Mouse (Mus musculus) stomach, postnatal 0 days (tissue): ENCODE results near the gene Itgb8. TPM values are rescaled to one million over a fixed set of nuclear protein-coding genes. Genes with fewer than 3 reads are reported as not detected.

ENCODE experiments used
- ATAC-seq: fragments of 200-750 bp; cut with Nextera tagmentation; 2 replicates; pipeline ENCODE4 v1.8.0; 2017; ENCODE audit not compliant: low FRiP score, low TSS enrichment
- DNase-seq: peaks from one replicate; pipeline ENCODE4 v3.0.0-alpha.2; 2016; ENCODE audit warnings: low spot score
- H3K27ac ChIP-seq: fragments of 300-500 bp; sonication (generic); replicated peaks from 2 replicates; pipeline ENCODE4 v1.5.1; 2014; ENCODE audit warnings: mild to moderate bottlenecking, control low read depth
- H3K27me3 ChIP-seq: fragments of 300-500 bp; sonication (generic); 2 replicates; pipeline ENCODE4 v1.6.1; 2014; ENCODE audit warnings: low read length; ENCODE audit not compliant: control insufficient read depth, insufficient read depth
- H3K36me3 ChIP-seq: fragments of 300-500 bp; sonication (generic); 2 replicates; pipeline ENCODE4 v1.6.1; 2014; ENCODE audit warnings: low read length, mixed read lengths; ENCODE audit not compliant: control insufficient read depth, insufficient read depth
- H3K4me1 ChIP-seq: fragments of 300-500 bp; sonication (generic); replicated peaks from 2 replicates; pipeline ENCODE4 v1.6.1; 2014; ENCODE audit warnings: antibody characterized with exemption; ENCODE audit not compliant: control insufficient read depth, insufficient read depth
- H3K4me2 ChIP-seq: fragments of 300-500 bp; sonication (generic); replicated peaks from 2 replicates; pipeline ENCODE4 v1.6.1; 2014; ENCODE audit warnings: low read depth, mild to moderate bottlenecking, control low read depth, moderate library complexity
- H3K4me3 ChIP-seq: fragments of 300-500 bp; sonication (generic); 2 replicates; pipeline ENCODE4 v1.5.1; 2014; ENCODE audit warnings: low read depth, low read length, control low read depth
- H3K9ac ChIP-seq: fragments of 300-500 bp; sonication (generic); 2 replicates; pipeline ENCODE4 v1.6.1; 2014; ENCODE audit warnings: mild to moderate bottlenecking, low read length, control low read depth, mixed read lengths
- H3K9me3 ChIP-seq: fragments of 300-500 bp; sonication (generic); 2 replicates; pipeline ENCODE4 v1.6.1; 2016; ENCODE audit warnings: low read length; ENCODE audit not compliant: control insufficient read depth
- CTCF ChIP-seq: IDR thresholded peaks from 2 replicates; pipeline ENCODE4 v1.5.1; 2016; ENCODE audit warnings: antibody characterized with exemption, low read depth, mild to moderate bottlenecking, moderate library complexity
- EP300 ChIP-seq: optimal IDR thresholded peaks from 2 replicates; pipeline ENCODE3; 2016; ENCODE audit warnings: antibody characterized with exemption
- WGBS: fragments of 180-500 bp; shearing (Covaris S2); extraction: QIAGEN DNeasy Blood & Tissue Kit; methylation state at CpG from one replicate; pipeline ENCODE4 v1.1.7; 2014; 5-methylcytosine and 5-hydroxymethylcytosine counted together
- polyA plus RNA-seq: library from polyadenylated mRNA; unstranded; fragments of >200 nt; fragmentation: Nextera tagmentation; extraction: Ambion mirVana; gene quantifications from 2 replicates; pipeline ENCODE4 v1.2.1, GENCODE M21; 2015

Gene Itgb8
- polyA plus RNA-seq, 1 experiment from 2014 or later: 1.3 TPM

- no peak overlapping the region for H3K4me2 ChIP-seq
- H3K4me1 ChIP-seq: no peaks in the 10 kb centered on the region
- no peak overlapping the region for H3K27ac ChIP-seq
- H3K9ac ChIP-seq: no peak overlapping the region
- H3K36me3 ChIP-seq: no peaks in the 10 kb centered on the region
- H3K27me3 ChIP-seq: no peaks in the 10 kb centered on the region
- TF ChIP-seq CTCF (peak; percentile 30), EP300 (no peak)
- H3K4me3 ChIP-seq: no peak overlapping the region
- H3K9me3 ChIP-seq: no peaks in the 10 kb centered on the region
- DNase-seq (no peak), ATAC-seq (no peak)
Measured at GRCm38 (mm10) chr12:119230444-119230843, 8.2 kb downstream of the Itgb8 start.

- H3K4me2 ChIP-seq: no peak overlapping the region
- DNase-seq (no peak), ATAC-seq (no peak)
- no peak overlapping the region for H3K9ac ChIP-seq
- 82% methylated on average over 2 of the region's 2 CpGs for WGBS
- no peaks in the 10 kb centered on the region for H3K36me3 ChIP-seq
- no peaks in the 10 kb centered on the region for H3K9me3 ChIP-seq
- H3K27me3 ChIP-seq: no peaks in the 10 kb centered on the region
- no peak overlapping the region for H3K27ac ChIP-seq
- TF ChIP-seq EP300 (no peak), CTCF (no peak)
- H3K4me1 ChIP-seq: no peaks in the 10 kb centered on the region
- no peak overlapping the region for H3K4me3 ChIP-seq
Measured at GRCm38 (mm10) chr12:119229601-119230000, 9.0 kb downstream of the Itgb8 start.

- Histone ChIP-seq H3K27ac (no peak overlapping the region), H3K27me3 (no peaks in the 10 kb centered on the region), H3K4me2 (no peak overlapping the region), H3K9ac (no peak overlapping the region), H3K36me3 (no peaks in the 10 kb centered on the region), H3K4me3 (no peak overlapping the region), H3K4me1 (no peaks in the 10 kb centered on the region), H3K9me3 (no peaks in the 10 kb centered on the region)
- DNase-seq: no peak
- no peak for TF ChIP-seq CTCF
- TF ChIP-seq EP300: no peak
- 67% methylated on average over 1 of the region's 1 CpGs for WGBS
- ATAC-seq: peak; percentile 80; the same call in 1 of the 2 replicates
Measured at GRCm38 (mm10) chr12:119227898-119228297, 10.7 kb downstream of the Itgb8 start.

GRCm38 (mm10) chr12:119224699-119225098 is 13.9 kb downstream of the Itgb8 start:
- no peak overlapping the region for H3K9ac ChIP-seq
- no peak overlapping the region for H3K27ac ChIP-seq
- H3K4me1 ChIP-seq: no peaks in the 10 kb centered on the region
- TF ChIP-seq EP300 (no peak), CTCF (no peak)
- DNase-seq (no peak), ATAC-seq (no peak)
- no peaks in the 10 kb centered on the region for H3K9me3 ChIP-seq
- H3K4me3 ChIP-seq: no peak overlapping the region
- H3K36me3 ChIP-seq: no peaks in the 10 kb centered on the region
- H3K4me2 ChIP-seq: no peak overlapping the region
- H3K27me3 ChIP-seq: no peaks in the 10 kb centered on the region

- 90% methylated on average over 1 of the region's 1 CpGs for WGBS
Measured at GRCm38 (mm10) chr12:119219409-119219808, 19.2 kb downstream of the Itgb8 start.

GRCm38 (mm10) chr12:119217700-119218265 is 20.8 kb downstream of the Itgb8 start:
- H3K4me1 ChIP-seq: no peaks in the 10 kb centered on the region
- TF ChIP-seq CTCF (no peak), EP300 (no peak)
- no peaks in the 10 kb centered on the region for H3K9me3 ChIP-seq
- no peak overlapping the region for H3K4me2 ChIP-seq
- no peaks in the 10 kb centered on the region for H3K36me3 ChIP-seq
- H3K4me3 ChIP-seq: no peak overlapping the region
- DNase-seq (no peak), ATAC-seq (no peak)
- no peak overlapping the region for H3K9ac ChIP-seq
- no peak overlapping the region for H3K27ac ChIP-seq
- H3K27me3 ChIP-seq: no peaks in the 10 kb centered on the region

More at GRCm38 (mm10) chr12:119219409-119219808, 19.2 kb downstream of the Itgb8 start:
- Histone ChIP-seq H3K36me3 (no peaks in the 10 kb centered on the region), H3K4me1 (no peaks in the 10 kb centered on the region), H3K27ac (no peak overlapping the region), H3K9me3 (no peaks in the 10 kb centered on the region), H3K4me2 (no peak overlapping the region), H3K9ac (no peak overlapping the region), H3K27me3 (no peaks in the 10 kb centered on the region), H3K4me3 (no peak overlapping the region)
- TF ChIP-seq CTCF (no peak), EP300 (no peak)
- DNase-seq (no peak), ATAC-seq (no peak)
